Mouse (Mus musculus): ENCODE data around the gene Dnajc7.

DNA sequence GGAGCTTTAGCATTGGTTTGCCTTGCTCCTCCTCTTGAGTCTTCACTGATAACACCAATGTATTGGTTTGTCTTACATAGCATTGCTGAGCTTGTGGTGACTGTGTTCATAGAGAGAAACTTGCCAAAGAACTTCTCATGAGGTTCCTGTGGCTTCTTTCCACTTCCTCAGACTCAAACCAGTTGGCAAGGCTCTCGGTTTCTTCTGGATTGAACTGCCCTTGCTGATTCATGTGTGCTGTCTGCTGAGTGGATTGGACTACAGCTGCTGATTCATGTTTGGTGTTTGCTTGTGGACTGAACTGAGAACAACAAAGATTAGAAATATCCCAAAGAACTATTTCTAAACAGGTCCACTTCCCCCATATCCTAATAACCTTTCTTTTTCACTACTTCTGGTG lies 84.0 kb downstream of the Dnajc7 start:
- TF ChIP-seq GATA1 (IDR thresholded peaks at IDR 0.05; ENCODE audit: borderline replicate concordance, low read length) = no peak
- TF ChIP-seq FLI1 (IDR thresholded peaks at IDR 0.05; ENCODE audit: low read length) = no peak

All from megakaryocyte, embryonic 14.5 days (primary cell).